Mouse (Mus musculus) erythroblast, embryonic 14.5 days (primary cell): ENCODE results near the gene Pcdh7. TPM values are rescaled to one million over a fixed set of nuclear protein-coding genes. Genes with fewer than 3 reads are reported as not detected.
"Not testable (repeated sequence)": the region's sequence is repeated elsewhere in the genome, so short reads cannot be mapped to it uniquely, and the experiment has no call there.

Experiments
- H3K27me3 ChIP-seq: 2 replicates; pipeline ENCODE4 v1.6.1; 2012; ENCODE audit warnings: inconsistent platforms; ENCODE audit not compliant: control insufficient read depth
- H3K36me3 ChIP-seq: 2 replicates; pipeline ENCODE4 v1.6.1; 2012; ENCODE audit warnings: mild to moderate bottlenecking, inconsistent platforms; ENCODE audit not compliant: control insufficient read depth
- H3K4me1 ChIP-seq: 2 replicates; pipeline ENCODE4 v1.6.1; 2012; ENCODE audit warnings: inconsistent platforms; ENCODE audit not compliant: control insufficient read depth
- H3K4me3 ChIP-seq: replicated peaks from 2 replicates; pipeline ENCODE3; 2012; ENCODE audit warnings: moderate library complexity, mild to moderate bottlenecking, inconsistent platforms
- H3K9me3 ChIP-seq: 2 replicates; pipeline ENCODE4 v1.6.1; 2012; ENCODE audit warnings: low read length, inconsistent platforms, mixed read lengths; ENCODE audit not compliant: control insufficient read depth
- GATA1 ChIP-seq: IDR thresholded peaks from 2 replicates; pipeline ENCODE4 v1.6.1; 2012; ENCODE audit warnings: low read length, inconsistent platforms, mixed read lengths
- TAL1 ChIP-seq: IDR thresholded peaks from 3 replicates; pipeline ENCODE4 v1.6.1; 2012; ENCODE audit warnings: low read length, inconsistent platforms, mixed read lengths
- polyA plus RNA-seq: library from polyadenylated mRNA; stranded (reverse); fragments of >175 nt; gene quantifications from 2 replicates; pipeline ENCODE4 v1.2.3, GENCODE M21; 2012

Pcdh7 gene
- polyA plus RNA-seq, 1 experiment, result 0.01 TPM

DNA sequence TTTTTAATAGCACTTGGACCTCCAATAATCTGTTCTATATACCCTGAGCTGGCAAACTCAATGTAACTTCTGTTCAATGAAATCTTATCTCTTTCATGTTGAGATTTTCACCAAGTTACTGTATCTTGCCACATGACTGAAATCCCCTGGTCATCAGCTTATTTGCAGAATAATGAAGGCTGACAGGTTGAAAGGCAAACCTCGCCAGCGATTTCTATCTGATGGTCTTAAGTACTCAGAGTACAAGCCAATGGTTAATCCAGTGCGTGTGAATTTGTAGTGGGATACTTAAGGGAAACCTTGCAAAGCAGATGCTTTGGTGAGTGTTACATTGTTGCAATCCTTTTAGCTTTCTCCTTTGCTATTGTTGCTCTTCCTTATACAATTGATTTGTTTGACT lies 398.3 kb downstream of the Pcdh7 start:
- TF ChIP-seq GATA1 (no peak), TAL1 (no peak)
- H3K4me3 ChIP-seq, result no peak overlapping the region
- no peaks in the 10 kb centered on the region for H3K9me3 ChIP-seq
- H3K4me1 ChIP-seq, result no peaks in the 10 kb centered on the region
- no peaks in the 10 kb centered on the region for H3K36me3 ChIP-seq
- no peaks in the 10 kb centered on the region for H3K27me3 ChIP-seq

DNA sequence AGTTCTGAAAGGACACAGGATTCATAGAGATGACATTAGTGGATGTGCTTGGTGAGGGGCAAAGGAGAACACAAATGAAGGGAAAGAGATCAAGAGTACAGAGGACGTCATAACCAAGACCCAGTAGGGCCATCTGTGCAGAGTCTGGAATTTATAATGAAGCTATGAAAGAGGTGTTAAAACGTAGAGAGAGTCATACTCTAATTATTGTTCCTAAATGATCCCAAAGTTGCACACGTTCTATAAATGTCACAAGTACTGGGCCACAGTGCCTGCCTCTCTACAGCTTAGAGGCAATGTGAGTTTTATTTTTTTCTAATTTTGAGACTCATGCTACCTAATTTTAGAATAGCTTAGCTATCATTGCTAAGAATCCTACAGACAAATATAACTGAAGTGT lies 400.1 kb downstream of the Pcdh7 start:
- H3K36me3 ChIP-seq, result no peaks in the 10 kb centered on the region
- H3K27me3 ChIP-seq, result no peaks in the 10 kb centered on the region
- H3K9me3 ChIP-seq, result no peaks in the 10 kb centered on the region
- no peak overlapping the region for H3K4me3 ChIP-seq
- TF ChIP-seq GATA1 (no peak), TAL1 (no peak)
- H3K4me1 ChIP-seq, result no peaks in the 10 kb centered on the region

DNA sequence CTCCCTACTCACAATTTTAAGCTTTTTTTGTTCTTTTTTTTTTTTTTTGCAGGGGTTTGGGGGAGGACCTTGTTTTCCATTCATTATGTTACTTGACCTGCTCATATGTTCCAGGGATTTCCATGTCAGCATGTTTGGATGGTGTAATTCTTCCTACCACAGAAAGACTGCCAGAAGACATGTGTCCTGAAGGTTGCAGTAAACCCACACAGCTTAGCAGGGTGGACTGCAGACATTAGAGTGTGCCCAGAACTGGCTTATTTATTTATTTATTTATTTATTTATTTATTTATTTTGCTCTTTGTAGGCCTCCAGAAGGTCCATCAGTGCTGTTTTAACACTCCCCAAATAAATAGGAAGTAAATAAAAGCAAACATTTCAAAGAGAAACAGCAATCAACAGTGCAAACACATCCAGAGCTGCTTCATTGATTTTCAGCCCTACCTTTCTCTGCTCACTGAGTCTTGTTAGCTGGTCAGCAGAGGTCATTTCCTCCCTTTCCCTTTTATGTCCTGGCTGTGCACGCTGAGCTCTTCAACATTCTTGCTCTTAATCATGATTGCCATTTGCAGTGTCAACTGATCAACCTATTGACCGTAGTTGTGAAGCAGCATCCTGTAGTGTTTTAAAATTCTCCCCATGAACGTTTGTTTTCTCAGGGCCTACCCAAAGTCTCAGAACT lies 401.3 kb downstream of the Pcdh7 start:
- H3K9me3 ChIP-seq, result no peaks in the 10 kb centered on the region
- H3K36me3 ChIP-seq, result no peaks in the 10 kb centered on the region
- no peak overlapping the region for H3K4me3 ChIP-seq
- no peaks in the 10 kb centered on the region for H3K27me3 ChIP-seq
- TF ChIP-seq TAL1 (no peak), GATA1 (no peak)
- no peaks in the 10 kb centered on the region for H3K4me1 ChIP-seq

DNA sequence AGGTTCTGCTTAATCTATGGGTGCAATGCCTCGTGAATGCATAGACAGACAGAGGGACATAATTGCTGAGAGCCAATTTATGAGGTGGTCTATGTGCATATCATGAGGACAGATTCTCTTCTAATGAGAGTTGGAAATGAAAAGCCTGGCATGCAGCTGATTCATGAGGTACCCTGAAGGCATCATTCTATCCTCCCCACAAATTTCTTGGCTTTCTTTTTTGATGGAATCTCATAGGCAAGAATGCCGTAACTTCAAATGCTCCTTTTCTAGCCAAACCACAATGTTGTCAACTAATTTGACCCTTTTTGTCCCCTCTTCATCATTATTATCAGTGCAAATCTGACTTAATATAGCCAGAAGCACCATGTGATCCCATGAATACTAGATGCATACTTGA lies 426.1 kb downstream of the Pcdh7 start:
- Histone ChIP-seq H3K27me3 (no peaks in the 10 kb centered on the region), H3K4me1 (no peaks in the 10 kb centered on the region), H3K9me3 (no peaks in the 10 kb centered on the region), H3K36me3 (no peaks in the 10 kb centered on the region), H3K4me3 (no peak overlapping the region)
- no peak for TF ChIP-seq GATA1
- TF ChIP-seq TAL1, result no peak

DNA sequence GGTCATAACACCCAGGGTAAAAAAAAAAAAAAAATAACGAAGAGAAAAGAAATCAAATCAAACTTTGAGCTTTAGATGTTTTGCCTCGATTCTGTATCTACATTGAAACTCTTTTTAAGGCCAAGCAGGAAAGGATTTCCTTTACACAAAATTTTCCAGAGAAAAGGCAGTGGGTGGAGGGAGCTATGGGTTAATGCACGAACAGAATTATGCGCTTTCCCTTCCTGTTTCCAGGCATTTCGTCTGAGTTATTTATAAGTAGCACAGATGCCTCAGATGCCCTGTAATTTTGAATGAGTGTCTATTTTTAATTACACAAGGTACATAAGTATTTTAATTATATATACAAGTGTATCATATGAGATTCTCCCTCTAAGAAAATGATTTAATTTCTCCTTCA lies 436.2 kb downstream of the Pcdh7 start:
- H3K4me1 ChIP-seq, result no peaks in the 10 kb centered on the region
- no peak overlapping the region for H3K4me3 ChIP-seq
- H3K36me3 ChIP-seq, result no peaks in the 10 kb centered on the region
- TF ChIP-seq GATA1 (no peak), TAL1 (no peak)
- H3K9me3 ChIP-seq, result no peaks in the 10 kb centered on the region
- no peaks in the 10 kb centered on the region for H3K27me3 ChIP-seq

DNA sequence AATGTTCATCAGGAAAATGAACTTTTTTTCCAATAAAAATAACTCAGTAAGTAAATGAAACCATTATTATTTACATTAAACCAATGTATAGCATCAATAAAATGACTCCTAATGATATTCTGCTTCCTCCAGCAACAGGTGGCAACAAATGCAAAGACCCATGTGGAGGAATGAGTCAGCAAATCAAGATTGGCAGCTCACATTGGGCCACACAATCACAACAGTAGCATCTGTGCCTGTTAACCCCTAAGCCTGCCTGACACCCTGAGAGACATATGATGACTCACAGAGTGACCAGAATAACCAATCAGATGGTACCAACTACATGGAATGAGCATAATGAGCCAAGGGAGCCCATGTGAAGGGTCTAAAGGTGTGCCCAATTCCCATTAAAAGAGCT lies 454.5 kb downstream of the Pcdh7 start:
- H3K4me1 ChIP-seq, result no peaks in the 10 kb centered on the region
- no peak overlapping the region for H3K4me3 ChIP-seq
- H3K9me3 ChIP-seq, result no peaks in the 10 kb centered on the region
- no peaks in the 10 kb centered on the region for H3K36me3 ChIP-seq
- H3K27me3 ChIP-seq, result no peaks in the 10 kb centered on the region
- TF ChIP-seq TAL1 (no peak), GATA1 (no peak)

DNA sequence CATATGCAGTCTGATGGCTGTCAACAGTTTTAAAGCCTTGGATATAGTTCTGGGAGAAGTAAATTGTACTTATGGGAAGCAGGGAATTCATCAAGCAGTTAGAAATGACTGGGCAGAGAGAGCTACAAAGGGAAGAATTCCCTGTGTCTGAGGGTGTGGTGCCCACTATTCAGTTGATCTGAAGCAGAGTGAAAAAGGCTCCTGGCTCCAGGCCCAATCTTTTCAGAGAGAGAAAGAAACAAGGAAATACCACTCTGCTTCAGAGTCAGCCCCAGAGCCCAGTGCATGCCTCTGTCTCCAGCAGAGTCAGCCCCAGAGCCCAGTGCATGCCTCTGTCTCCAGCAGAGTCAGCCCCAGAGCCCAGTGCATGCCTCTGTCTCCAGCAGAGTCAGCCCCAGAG lies 456.6 kb downstream of the Pcdh7 start:
- not testable (repeated sequence) for H3K4me1 ChIP-seq, H3K4me3 ChIP-seq, H3K36me3 ChIP-seq

GRCm38 (mm10) chr5:58175532-58175931 lies 457.8 kb downstream of the Pcdh7 start:
- TF ChIP-seq GATA1 (no peak), TAL1 (no peak)
- H3K9me3 ChIP-seq, result no peaks in the 10 kb centered on the region
- no peaks in the 10 kb centered on the region for H3K27me3 ChIP-seq

More for the DNA sequence above, 456.6 kb downstream of the Pcdh7 start:
- not testable (repeated sequence) for H3K9me3 ChIP-seq, H3K27me3 ChIP-seq

More at GRCm38 (mm10) chr5:58175532-58175931, 457.8 kb downstream of the Pcdh7 start:
- Histone ChIP-seq H3K36me3 (no peaks in the 10 kb centered on the region), H3K4me1 (no peaks in the 10 kb centered on the region), H3K4me3 (no peak overlapping the region)
